Mouse (Mus musculus): ENCODE measurements around the gene Tpk1.

DNA sequence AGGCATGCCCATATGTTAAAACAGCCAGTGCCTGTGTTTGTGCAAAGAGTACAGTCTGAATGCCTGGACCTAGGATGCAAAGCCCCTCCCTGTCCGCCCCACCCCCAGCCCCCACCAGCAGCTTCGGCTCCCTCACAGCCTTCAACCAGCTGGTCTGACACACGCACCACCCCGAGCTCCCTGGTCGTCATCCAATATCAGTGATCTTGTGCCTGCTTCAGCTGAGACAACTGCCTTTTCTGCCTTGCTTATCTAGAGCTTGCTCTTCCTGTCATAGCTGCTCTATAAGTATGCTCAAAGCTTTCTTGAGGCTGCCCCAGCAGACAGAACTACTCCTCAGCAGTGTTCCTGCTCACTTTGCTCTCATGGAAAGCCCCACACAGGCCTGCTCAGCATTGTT, 370.2 kb downstream of the Tpk1 start:
- TF ChIP-seq CTCF (IDR thresholded peaks at IDR 0.05; ENCODE audit: borderline replicate concordance, extremely low read depth, insufficient read depth, insufficient read length) = no peak
- TF ChIP-seq POLR2A (IDR thresholded peaks at IDR 0.05; ENCODE audit: borderline replicate concordance, extremely low read depth, insufficient read depth, insufficient read length, poor library complexity, severe bottlenecking) = no peak

All from brain, embryonic 14.5 days (tissue).